Mouse (Mus musculus): ENCODE data around the gene Tnfrsf1a. TPM values are rescaled to one million over a fixed set of nuclear protein-coding genes. Genes with fewer than 3 reads are reported as not detected.

Tnfrsf1a gene
- polyA plus RNA-seq, 1 experiment from 2014 or later, result 37.9 TPM

GRCm38 (mm10) chr6:125354352-125355151 lies 5.4 kb downstream of the Tnfrsf1a start:
- Histone ChIP-seq H3K4me1 (replicated peaks) (peaks cover 67% of the 10 kb centered on the region), H3K27ac (ENCODE audit: poor library complexity, severe bottlenecking) (peak overlapping the region; percentile 63), H3K4me3 (0 out of 2 replicates have a peak overlapping the region, but pooled peaks have one; percentile 0), H3K9ac (no peak overlapping the region), H3K4me2 (peak overlapping the region; percentile 55), H3K27me3 (replicated peaks) (peaks cover 8% of the 10 kb centered on the region; the same call in 1 of the 2 replicates), H3K36me3 (peaks cover 25% of the 10 kb centered on the region), H3K9me3 (replicated peaks) (no peaks in the 10 kb centered on the region)
- peak; percentile 68 for ATAC-seq (ENCODE audit: insufficient number of reproducible peaks, low FRiP score)
- 5% methylated on average over 14 of the region's 14 CpGs for WGBS

- Histone ChIP-seq H3K36me3 (peaks cover 32% of the 10 kb centered on the region), H3K27me3 (replicated peaks) (peaks cover 12% of the 10 kb centered on the region; the same call in 1 of the 2 replicates), H3K4me1 (replicated peaks) (peaks cover 63% of the 10 kb centered on the region), H3K4me2 (peak overlapping the region; percentile 55), H3K27ac (ENCODE audit: poor library complexity, severe bottlenecking) (peak overlapping the region; percentile 45), H3K9ac (no peak overlapping the region), H3K4me3 (0 out of 2 replicates have a peak overlapping the region, but pooled peaks have one; percentile 0), H3K9me3 (replicated peaks) (no peaks in the 10 kb centered on the region)
- no peak for ATAC-seq (ENCODE audit: insufficient number of reproducible peaks, low FRiP score)
- 6% methylated on average over 10 of the region's 10 CpGs for WGBS
Observed at GRCm38 (mm10) chr6:125355197-125355741, 6.1 kb downstream of the Tnfrsf1a start.

DNA sequence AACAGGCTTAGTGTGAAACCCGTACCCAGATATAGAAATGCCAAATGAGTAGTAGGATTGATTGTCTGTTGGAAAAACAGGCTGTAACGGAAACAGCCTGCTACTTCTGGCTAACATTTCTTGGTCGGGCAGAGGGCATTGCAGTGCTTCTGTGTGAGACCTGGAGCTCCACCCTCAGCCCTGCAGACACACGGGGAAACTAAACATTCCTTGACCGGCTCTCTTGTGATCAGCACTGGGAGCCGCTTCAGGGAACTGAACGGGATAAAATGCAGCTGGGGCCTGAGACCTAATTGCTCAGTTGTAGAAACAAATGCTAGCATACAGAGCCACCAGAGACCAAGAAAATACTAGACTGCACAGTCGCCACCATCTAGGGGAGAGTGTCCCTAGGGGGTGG lies 7.1 kb downstream of the Tnfrsf1a start:
- Histone ChIP-seq H3K9ac (no peak overlapping the region), H3K27ac (ENCODE audit: poor library complexity, severe bottlenecking) (0 out of 2 replicates have a peak overlapping the region, but pooled peaks have one; percentile 25), H3K4me1 (replicated peaks) (peaks cover 56% of the 10 kb centered on the region), H3K27me3 (replicated peaks) (peaks cover 22% of the 10 kb centered on the region), H3K4me2 (peak overlapping the region; percentile 7; the same call in 1 of the 2 replicates), H3K36me3 (peaks cover 42% of the 10 kb centered on the region), H3K4me3 (no peak overlapping the region), H3K9me3 (replicated peaks) (no peaks in the 10 kb centered on the region)
- no peak for ATAC-seq (ENCODE audit: insufficient number of reproducible peaks, low FRiP score)
- WGBS, result 23% methylated on average over 8 of the region's 8 CpGs

DNA sequence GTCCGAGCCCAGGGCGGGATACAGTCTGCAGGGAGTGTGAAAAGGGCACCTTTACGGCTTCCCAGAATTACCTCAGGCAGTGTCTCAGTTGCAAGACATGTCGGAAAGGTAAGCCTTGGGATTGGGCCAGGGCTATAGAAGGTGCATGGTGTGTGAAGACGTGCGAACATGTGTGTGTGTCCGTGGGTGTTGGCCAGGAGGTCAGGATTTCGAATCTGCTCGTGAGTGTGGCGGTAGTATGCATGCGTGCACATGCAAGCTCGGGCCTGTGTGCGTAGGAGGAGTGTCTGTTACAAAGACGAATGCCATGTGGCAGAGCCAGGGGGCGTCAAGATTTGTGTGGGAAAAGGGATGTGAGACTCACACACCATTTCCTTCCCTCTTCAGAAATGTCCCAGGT lies 8.2 kb downstream of the Tnfrsf1a start:
- no peak overlapping the region for H3K4me3 ChIP-seq
- H3K9ac ChIP-seq, result no peak overlapping the region
- WGBS, result 85% methylated on average over 15 of the region's 15 CpGs
- no peak overlapping the region for H3K27ac ChIP-seq (ENCODE audit: poor library complexity, severe bottlenecking)
- no peak overlapping the region for H3K4me2 ChIP-seq
- no peaks in the 10 kb centered on the region for H3K9me3 ChIP-seq (replicated peaks)
- H3K4me1 ChIP-seq (replicated peaks), result peaks cover 52% of the 10 kb centered on the region
- peaks cover 33% of the 10 kb centered on the region for H3K27me3 ChIP-seq (replicated peaks)
- peaks cover 53% of the 10 kb centered on the region for H3K36me3 ChIP-seq
- ATAC-seq (ENCODE audit: insufficient number of reproducible peaks, low FRiP score), result no peak

- Histone ChIP-seq H3K27me3 (replicated peaks) (peaks cover 53% of the 10 kb centered on the region), H3K4me2 (no peak overlapping the region), H3K36me3 (peaks cover 55% of the 10 kb centered on the region), H3K4me3 (no peak overlapping the region), H3K9me3 (replicated peaks) (no peaks in the 10 kb centered on the region), H3K9ac (no peak overlapping the region), H3K4me1 (replicated peaks) (peaks cover 49% of the 10 kb centered on the region), H3K27ac (ENCODE audit: poor library complexity, severe bottlenecking) (no peak overlapping the region)
- WGBS, result 43% methylated on average over 9 of the region's 9 CpGs
- ATAC-seq (ENCODE audit: insufficient number of reproducible peaks, low FRiP score), result no peak
Observed at GRCm38 (mm10) chr6:125359999-125360398, 10.8 kb downstream of the Tnfrsf1a start.

DNA sequence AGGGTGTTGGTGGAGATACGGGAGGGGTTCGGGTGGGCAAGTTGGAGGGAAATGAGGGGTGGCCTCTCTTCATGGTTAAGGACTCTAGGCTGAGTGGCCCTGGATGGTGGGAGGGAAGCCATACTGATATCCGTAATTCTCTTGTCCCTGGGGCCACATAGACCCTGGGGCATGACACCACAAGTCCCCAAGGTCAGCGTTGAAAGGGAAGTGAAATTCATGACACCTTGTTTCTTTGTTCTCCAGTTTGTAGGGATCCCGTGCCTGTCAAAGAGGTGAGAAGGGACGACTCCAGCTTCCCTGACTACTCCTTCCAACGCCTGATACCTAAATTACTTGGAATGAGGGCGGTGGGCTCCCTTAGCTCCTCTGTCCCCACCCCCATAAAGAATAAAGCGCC lies 11.7 kb downstream of the Tnfrsf1a start:
- Histone ChIP-seq H3K27ac (ENCODE audit: poor library complexity, severe bottlenecking) (no peak overlapping the region), H3K4me2 (no peak overlapping the region), H3K36me3 (peaks cover 55% of the 10 kb centered on the region), H3K27me3 (replicated peaks) (peaks cover 56% of the 10 kb centered on the region), H3K4me3 (no peak overlapping the region), H3K9me3 (replicated peaks) (peaks cover 2% of the 10 kb centered on the region), H3K9ac (0 out of 2 replicates have a peak overlapping the region, but pooled peaks have one; percentile 4), H3K4me1 (replicated peaks) (peaks cover 40% of the 10 kb centered on the region)
- 68% methylated on average over 9 of the region's 9 CpGs for WGBS
- no peak for ATAC-seq (ENCODE audit: insufficient number of reproducible peaks, low FRiP score)

DNA sequence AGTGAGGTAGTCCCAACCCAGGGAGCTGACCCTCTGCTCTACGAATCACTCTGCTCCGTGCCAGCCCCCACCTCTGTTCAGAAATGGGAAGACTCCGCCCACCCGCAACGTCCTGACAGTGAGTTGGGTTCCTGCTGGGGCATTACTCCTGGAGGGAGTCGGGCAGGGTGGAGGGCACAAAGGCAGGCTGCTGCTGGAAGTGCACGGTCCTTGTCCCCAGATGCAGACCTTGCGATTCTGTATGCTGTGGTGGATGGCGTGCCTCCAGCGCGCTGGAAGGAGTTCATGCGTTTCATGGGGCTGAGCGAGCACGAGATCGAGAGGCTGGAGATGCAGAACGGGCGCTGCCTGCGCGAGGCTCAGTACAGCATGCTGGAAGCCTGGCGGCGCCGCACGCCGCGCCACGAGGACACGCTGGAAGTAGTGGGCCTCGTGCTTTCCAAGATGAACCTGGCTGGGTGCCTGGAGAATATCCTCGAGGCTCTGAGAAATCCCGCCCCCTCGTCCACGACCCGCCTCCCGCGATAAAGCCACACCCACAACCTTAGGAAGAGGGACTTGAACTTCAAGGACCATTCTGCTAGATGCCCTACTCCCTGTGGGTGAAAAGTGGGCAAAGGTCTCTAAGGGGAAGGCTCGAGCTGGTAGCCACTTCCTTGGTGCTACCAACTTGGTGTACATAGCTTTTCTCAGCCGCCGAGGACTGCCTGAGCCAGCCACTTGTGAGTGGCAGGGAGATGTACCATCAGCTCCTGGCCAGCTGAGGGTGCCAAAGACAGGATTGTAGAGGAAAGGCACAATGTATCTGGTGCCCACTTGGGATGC lies 12.5 kb downstream of the Tnfrsf1a start:
- no peak for ATAC-seq (ENCODE audit: insufficient number of reproducible peaks, low FRiP score)
- Histone ChIP-seq H3K4me1 (replicated peaks) (peaks cover 32% of the 10 kb centered on the region), H3K4me2 (no peak overlapping the region), H3K36me3 (peaks cover 55% of the 10 kb centered on the region), H3K4me3 (no peak overlapping the region), H3K9me3 (replicated peaks) (peaks cover 5% of the 10 kb centered on the region), H3K27ac (ENCODE audit: poor library complexity, severe bottlenecking) (no peak overlapping the region), H3K9ac (0 out of 2 replicates have a peak overlapping the region, but pooled peaks have one; percentile 4), H3K27me3 (replicated peaks) (peaks cover 61% of the 10 kb centered on the region)
- WGBS, result 39% methylated on average over 38 of the region's 38 CpGs

DNA sequence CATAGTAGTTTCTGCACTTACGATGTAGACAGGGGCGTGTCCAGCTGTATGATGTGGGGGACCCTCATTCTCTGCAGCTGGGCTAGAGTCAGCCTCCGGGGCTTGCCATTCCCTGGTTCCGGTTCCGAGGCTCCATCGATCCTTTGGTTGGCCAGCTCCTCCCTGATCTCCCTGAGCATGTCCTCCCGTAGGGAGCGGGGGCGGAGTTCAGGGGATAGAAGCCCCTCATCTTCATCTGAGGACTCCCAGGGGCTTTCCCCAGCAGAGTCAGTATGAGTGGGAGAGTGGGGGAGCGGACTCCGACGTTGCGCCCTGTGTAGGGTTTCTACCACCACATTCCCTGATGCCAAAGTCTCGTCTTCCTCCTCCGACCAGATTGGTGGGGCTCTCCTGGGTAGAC lies 13.9 kb downstream of the Tnfrsf1a start:
- peaks cover 44% of the 10 kb centered on the region for H3K36me3 ChIP-seq
- H3K4me2 ChIP-seq, result peak overlapping the region; percentile 49
- ATAC-seq (ENCODE audit: insufficient number of reproducible peaks, low FRiP score), result no peak
- peaks cover 31% of the 10 kb centered on the region for H3K4me1 ChIP-seq (replicated peaks)
- H3K27me3 ChIP-seq (replicated peaks), result peaks cover 63% of the 10 kb centered on the region
- H3K9me3 ChIP-seq (replicated peaks), result peaks cover 5% of the 10 kb centered on the region
- no peak overlapping the region for H3K27ac ChIP-seq (ENCODE audit: poor library complexity, severe bottlenecking)
- no peak overlapping the region for H3K9ac ChIP-seq
- WGBS, result 23% methylated on average over 15 of the region's 15 CpGs
- H3K4me3 ChIP-seq, result peak overlapping the region; percentile 12; the same call in 1 of the 2 replicates

DNA sequence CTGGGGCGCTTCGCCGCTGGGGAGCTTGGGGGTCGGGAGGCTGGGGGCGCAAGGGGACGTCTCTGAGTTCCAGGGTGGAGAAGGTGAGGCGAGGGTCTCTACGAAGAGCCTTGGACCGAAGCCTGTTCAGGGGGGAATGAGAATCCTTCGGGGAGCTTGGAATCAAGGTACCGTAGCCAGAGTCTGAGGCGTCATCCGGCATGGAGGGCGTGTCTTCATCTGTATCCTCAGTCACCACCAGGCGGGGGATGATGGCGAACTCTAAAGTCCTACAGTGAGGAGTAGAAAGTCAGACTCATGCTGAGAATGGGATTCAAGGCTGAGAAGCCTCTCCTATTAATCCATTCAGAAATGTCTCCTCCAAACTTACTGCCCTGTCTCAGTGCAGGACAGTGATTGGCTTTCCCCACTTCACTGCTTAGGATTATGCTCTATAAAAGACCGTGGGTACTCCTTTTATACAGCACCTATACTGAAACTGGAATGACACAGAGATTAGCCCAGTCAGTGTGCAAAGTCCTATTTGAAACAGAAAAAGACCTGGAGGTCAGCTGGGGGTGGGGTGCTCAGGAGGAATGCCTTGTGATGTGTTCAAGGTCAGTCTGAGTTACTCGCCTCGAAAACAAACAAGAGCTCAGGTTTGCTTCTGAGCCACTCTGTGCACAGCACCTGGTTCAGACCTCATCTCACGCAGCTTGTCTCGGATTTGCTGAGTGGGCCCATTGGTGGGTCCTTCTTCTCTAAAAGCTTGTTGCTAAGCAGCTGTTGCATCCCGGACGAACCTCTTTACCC lies 14.5 kb downstream of the Tnfrsf1a start:
- Histone ChIP-seq H3K4me1 (replicated peaks) (peaks cover 31% of the 10 kb centered on the region), H3K27me3 (replicated peaks) (peaks cover 60% of the 10 kb centered on the region), H3K4me2 (peak overlapping the region; percentile 49), H3K36me3 (peaks cover 38% of the 10 kb centered on the region), H3K9me3 (replicated peaks) (peaks cover 5% of the 10 kb centered on the region), H3K4me3 (peak overlapping the region; percentile 12; the same call in 1 of the 2 replicates), H3K27ac (ENCODE audit: poor library complexity, severe bottlenecking) (no peak overlapping the region), H3K9ac (no peak overlapping the region)
- WGBS, result 13% methylated on average over 23 of the region's 23 CpGs
- no peak for ATAC-seq (ENCODE audit: insufficient number of reproducible peaks, low FRiP score)

- H3K9ac ChIP-seq, result no peak overlapping the region
- H3K9me3 ChIP-seq (replicated peaks), result peaks cover 5% of the 10 kb centered on the region
- peak overlapping the region; percentile 49; the same call in 1 of the 2 replicates for H3K4me2 ChIP-seq
- H3K27me3 ChIP-seq (replicated peaks), result peaks cover 60% of the 10 kb centered on the region
- peaks cover 30% of the 10 kb centered on the region for H3K36me3 ChIP-seq
- no peak for ATAC-seq (ENCODE audit: insufficient number of reproducible peaks, low FRiP score)
- no peak overlapping the region for H3K4me3 ChIP-seq
- 9% methylated on average over 8 of the region's 8 CpGs for WGBS
- H3K27ac ChIP-seq (ENCODE audit: poor library complexity, severe bottlenecking), result no peak overlapping the region
- peaks cover 31% of the 10 kb centered on the region for H3K4me1 ChIP-seq (replicated peaks)
Observed at GRCm38 (mm10) chr6:125364448-125364847, 15.3 kb downstream of the Tnfrsf1a start.

Data from heart, embryonic 12.5 days (tissue).